Mouse (Mus musculus): Measurements from ENCODE around the gene Arl1. TPM values are rescaled to one million over a fixed set of nuclear protein-coding genes. Genes with fewer than 3 reads are reported as not detected.

Arl1 gene
- total and polyA plus RNA-seq, 3 experiments: 51.7 to 93.6 TPM; not detected in 1

Other genes with a start within 250 kb of the Arl1 start
- gene Chpt1, start 226.8 kb upstream of the Arl1 start, total RNA-seq (2012; rRNA removed): 9.6 and 11.6 TPM in 2 replicates
- 10 to 100 TPM in 1 of 2 experiments, not detected in 1; 19.0 TPM for gene Chpt1, start 226.8 kb upstream of the Arl1 start, polyA plus RNA-seq (2012; ENCODE audit: insufficient read depth in 1 of 2, insufficient read length in 2 of 2, low read depth in 1 of 2, low replicate concordance in 2 of 2, missing spikeins in 1 of 2)
- not detected in 2 replicates for gene Mybpc1, start 125.7 kb upstream of the Arl1 start, total RNA-seq (2012; rRNA removed)
- gene Mybpc1, start 125.7 kb upstream of the Arl1 start, polyA plus RNA-seq (2012; ENCODE audit: insufficient read depth in 1 of 2, insufficient read length in 2 of 2, low read depth in 1 of 2, low replicate concordance in 2 of 2, missing spikeins in 1 of 2): not detected
- not detected in 2 replicates for gene Spic, start 45.8 kb upstream of the Arl1 start, total RNA-seq (2012; rRNA removed)
- not detected for gene Spic, start 45.8 kb upstream of the Arl1 start, polyA plus RNA-seq (2012; ENCODE audit: insufficient read depth in 1 of 2, insufficient read length in 2 of 2, low read depth in 1 of 2, low replicate concordance in 2 of 2, missing spikeins in 1 of 2)
- gene Utp20, start 95.9 kb downstream of the Arl1 start, total RNA-seq (2012; rRNA removed): 60.6 and 62.8 TPM in 2 replicates
- gene Utp20, start 95.9 kb downstream of the Arl1 start, polyA plus RNA-seq (2012; ENCODE audit: insufficient read depth in 1 of 2, insufficient read length in 2 of 2, low read depth in 1 of 2, low replicate concordance in 2 of 2, missing spikeins in 1 of 2): 100 to 1,000 TPM in 1 of 2 experiments, 10 to 100 TPM in 1; 56.5 to 138 TPM
- gene Slc5a8, start 155.1 kb downstream of the Arl1 start, total RNA-seq (2012; rRNA removed): not detected in 2 replicates
- gene Slc5a8, start 155.1 kb downstream of the Arl1 start, polyA plus RNA-seq (2012; ENCODE audit: insufficient read depth in 1 of 2, insufficient read length in 2 of 2, low read depth in 1 of 2, low replicate concordance in 2 of 2, missing spikeins in 1 of 2): not detected

All from MEL (cell line).